ENCODE assay signal across 9 mouse cellular contexts in the genomic region with DNA sequence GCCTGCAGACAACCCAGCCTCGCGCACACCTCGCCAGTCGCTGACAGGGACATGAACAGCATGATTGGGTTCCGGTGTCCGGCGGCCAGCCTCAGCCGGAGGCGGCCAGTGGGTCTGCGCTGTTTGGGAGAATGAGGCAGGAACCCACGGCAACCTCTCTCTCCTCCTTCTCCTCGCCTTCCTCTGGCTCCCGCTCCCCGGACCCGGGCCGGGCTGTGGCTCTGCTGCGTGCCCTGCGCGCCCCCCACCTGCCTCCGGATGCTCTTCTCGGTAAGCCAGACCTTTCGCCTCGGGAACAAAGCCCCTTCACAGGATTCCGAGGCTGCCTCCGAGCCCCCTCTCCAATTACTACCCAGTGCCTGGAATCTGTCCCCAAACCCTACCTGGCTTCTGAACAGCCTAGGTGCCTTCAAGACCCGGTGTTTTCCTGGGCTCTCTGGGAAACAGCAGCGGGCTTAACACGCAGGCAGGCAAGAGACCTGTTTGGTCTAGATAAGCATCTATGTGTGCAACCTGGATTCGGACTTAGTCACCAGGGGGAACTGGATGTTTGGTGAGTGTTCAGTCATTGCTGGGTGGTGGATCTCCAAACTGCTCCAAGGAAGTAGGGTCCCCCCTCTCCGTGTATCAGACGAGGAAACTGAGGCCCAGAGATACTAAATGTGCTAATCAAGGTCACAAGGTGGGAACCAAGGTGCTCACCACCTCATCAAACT. TPM values are rescaled to one million over a fixed set of nuclear protein-coding genes. Genes with fewer than 3 reads are reported as not detected.
DNase-seq lines count a peak whose midpoint lies in the region; ATAC-seq and TF ChIP-seq lines count a peak whose summit lies in the region.
"Had no signal": no experiment of that assay in that cellular context is flagged by ENCODE, and none has a peak within 500 bp of the region (broad histone marks: within the 10 kb centered on the region; RNA-seq: fewer than 3 reads in every experiment).

No protein-coding gene starts in this region.

- 4% methylated on average over 31 of the region's 31 CpGs for WGBS in forebrain, embryonic 10.5 days
- WGBS in liver, embryonic 13.5 days (ENCODE audit: insufficient replicate concordance) = 4% methylated on average over 28 of the region's 31 CpGs

- H3K9ac ChIP-seq in ES-Bruce4 (ENCODE audit: low read depth, poor library complexity, severe bottlenecking) = peak overlapping the region; percentile 67
- H3K9ac ChIP-seq in liver, embryonic 13.5 days = no peak overlapping the region

- H3K4me3 ChIP-seq in gastrocnemius, adult 2 months = peak overlapping the region; percentile 57
- H3K4me3 ChIP-seq in ES-Bruce4 (ENCODE audit: low read depth, low read length) = peak overlapping the region; percentile 75
- H3K4me3 ChIP-seq in forebrain, embryonic 10.5 days = peak overlapping the region; percentile 78
- H3K4me3 ChIP-seq in liver, embryonic 13.5 days (replicated peaks) = peak overlapping the region; percentile 45

- TF ChIP-seq POLR2A in ES-Bruce4 (IDR thresholded peaks at IDR 0.05; ENCODE audit: insufficient read depth, low read length) = no peak

- no peak for ATAC-seq in liver, embryonic 13.5 days (ENCODE audit: low read depth)

- H3K4me2 ChIP-seq in liver, embryonic 13.5 days = peak overlapping the region; percentile 59

- no peaks in the 10 kb centered on the region for H3K9me3 ChIP-seq in ES-Bruce4 (replicated peaks; ENCODE audit: control insufficient read depth, insufficient read depth, low read length, poor library complexity, severe bottlenecking)
- H3K9me3 ChIP-seq in forebrain, embryonic 10.5 days = no peaks in the 10 kb centered on the region
- H3K9me3 ChIP-seq in liver, embryonic 13.5 days (replicated peaks) = no peaks in the 10 kb centered on the region

- no peak for DNase-seq in gastrocnemius, adult 2 months
- no peak for DNase-seq in gastrocnemius, adult 18-20 months (ENCODE audit: low spot score)
- peak; percentile 32 for DNase-seq in forebrain, embryonic 10.5 days (ENCODE audit: extremely low spot score, low spot score)
- DNase-seq in liver, embryonic 13.5 days = no peak
- DNase-seq in spleen, adult 18-20 months = no peak
- no peak for DNase-seq in thymus, postnatal 36 days
- no peak for DNase-seq in kidney, postnatal 10 days

- H3K27me3 ChIP-seq in ES-Bruce4 (ENCODE audit: control insufficient read depth, insufficient read depth, low read length, poor library complexity, severe bottlenecking) = no peaks in the 10 kb centered on the region
- peaks cover 58% of the 10 kb centered on the region for H3K27me3 ChIP-seq in forebrain, embryonic 10.5 days (ENCODE audit: poor library complexity, severe bottlenecking)
- H3K27me3 ChIP-seq in liver, embryonic 13.5 days = peaks cover 49% of the 10 kb centered on the region

- no peak for TF ChIP-seq EP300 in ES-Bruce4 (IDR thresholded peaks at IDR 0.05; ENCODE audit: insufficient read depth, low read depth, low read length)

- no peaks in the 10 kb centered on the region for H3K36me3 ChIP-seq in ES-Bruce4 (ENCODE audit: control insufficient read depth, insufficient read depth, low read length, poor library complexity, severe bottlenecking)
- H3K36me3 ChIP-seq in forebrain, embryonic 10.5 days (replicated peaks) = no peaks in the 10 kb centered on the region
- no peaks in the 10 kb centered on the region for H3K36me3 ChIP-seq in liver, embryonic 13.5 days

- intact Hi-C loops in gastrocnemius, adult 2 months (cut with DNase I) = no loop called here

- no peak for TF ChIP-seq CTCF in gastrocnemius, adult 2 months (IDR thresholded peaks at IDR 0.05)
- TF ChIP-seq CTCF in ES-Bruce4 (IDR thresholded peaks at IDR 0.05; ENCODE audit: low read depth, low read length) = no peak

- H3K27ac ChIP-seq in gastrocnemius, adult 2 months = no peak overlapping the region
- H3K27ac ChIP-seq in ES-Bruce4 (ENCODE audit: insufficient read depth, low read length) = no peak overlapping the region
- peak overlapping the region; percentile 75 for H3K27ac ChIP-seq in forebrain, embryonic 10.5 days
- H3K27ac ChIP-seq in liver, embryonic 13.5 days = no peak overlapping the region

- H3K4me1 ChIP-seq in ES-Bruce4 (ENCODE audit: control insufficient read depth, insufficient read depth, low read length) = peaks cover 4% of the 10 kb centered on the region
- peaks cover 31% of the 10 kb centered on the region for H3K4me1 ChIP-seq in forebrain, embryonic 10.5 days
- no peaks in the 10 kb centered on the region for H3K4me1 ChIP-seq in liver, embryonic 13.5 days (replicated peaks)

RNA-seq across cellular contexts. Expression of a gene that starts 3.8 kb away (rescaled TPM):
- not detected for total RNA-seq in gastrocnemius, adult 2 months (2021)
- not detected for total RNA-seq in gastrocnemius, adult 18-20 months (2021)
- 1.5 and 1.8 TPM in 2 replicates for polyA plus RNA-seq in ES-Bruce4 (2011; ENCODE audit: insufficient read depth, insufficient read length, low read depth, missing spikeins)
- polyA plus RNA-seq in forebrain, embryonic 10.5 days (2016; fragmentation: Nextera tagmentation; extraction: Ambion mirVana) = 0.33 and 0.39 TPM in 2 replicates
- 0.05 TPM in 1 of 2 replicates, not detected in the other for polyA plus RNA-seq in liver, embryonic 13.5 days (2015; fragmentation: Nextera tagmentation; extraction: Ambion mirVana)
- polyA plus RNA-seq: C2C12 had no signal
